In genomic region chr14:118320101-118320500, GRCm38 (mm10) we compare ENCODE assay signal across 34 mouse cellular contexts. TPM values are rescaled to one million over a fixed set of nuclear protein-coding genes. Genes with fewer than 3 reads are reported as not detected.
"Had no signal": no experiment of that assay in that cellular context is flagged by ENCODE, and none has a peak within 500 bp of the region (broad histone marks: within the 10 kb centered on the region; RNA-seq: fewer than 3 reads in every experiment).

No protein-coding gene starts in this region.

- H3K4me3 ChIP-seq: gastrocnemius, adult 2 months; heart, embryonic 10.5 days; heart, embryonic 12.5 days; hindbrain, embryonic 10.5 days; hindbrain, embryonic 12.5 days; intestine, embryonic 15.5 days; layer of hippocampus, adult 2 months; limb, embryonic 10.5 days; limb, embryonic 12.5 days had no signal

- DNase-seq: gastrocnemius, adult 2 months; gastrocnemius, postnatal 10 days; gastrocnemius, postnatal 25 days; heart, adult 18-20 months; heart, postnatal 10 days; heart, postnatal 4 days; kidney, adult 18-20 months; kidney, adult 8-10 months; kidney, postnatal 10 days; kidney, postnatal 25 days; kidney, postnatal 4 days; liver had no signal

- ATAC-seq: forebrain, embryonic 16.5 days; hindbrain, embryonic 16.5 days; inflammation-experienced regulatory T-cells, adult 6 months; intestine, embryonic 15.5 days; intestine, postnatal 0 days had no signal

- H3K27ac ChIP-seq: gastrocnemius, adult 2 months; heart, embryonic 10.5 days; hindbrain, embryonic 10.5 days; hindbrain, embryonic 12.5 days; hindbrain, embryonic 14.5 days; intestine, embryonic 15.5 days; layer of hippocampus, adult 2 months; limb, embryonic 10.5 days; limb, embryonic 12.5 days had no signal

RNA-seq across cellular contexts. Expression of gene Gm9376, which starts 53.3 kb away (rescaled TPM):
- total RNA-seq: gastrocnemius, adult 2 months; gastrocnemius, postnatal 10 days; gastrocnemius, postnatal 25 days; gastrocnemius, postnatal 4 days; granulocyte monocyte progenitor cell, adult 5-6 weeks; heart, adult 18-20 months; heart, adult 8-10 months; heart, postnatal 10 days; heart, postnatal 25 days; heart, postnatal 4 days; layer of hippocampus, adult 2 months; layer of hippocampus, postnatal 10 days; layer of hippocampus, postnatal 25 days; left cerebral cortex, adult 18-20 months; left cerebral cortex, postnatal 10 days; left cerebral cortex, postnatal 36 days had no signal
